Mouse (Mus musculus) layer of hippocampus, adult 9-11 months (tissue): ENCODE measurements around the gene Eif4g1.

Experiments
- DNase-seq: peaks from one replicate; pipeline ENCODE4 v3.0.0; 2022

Eif4g1 gene

DNA sequence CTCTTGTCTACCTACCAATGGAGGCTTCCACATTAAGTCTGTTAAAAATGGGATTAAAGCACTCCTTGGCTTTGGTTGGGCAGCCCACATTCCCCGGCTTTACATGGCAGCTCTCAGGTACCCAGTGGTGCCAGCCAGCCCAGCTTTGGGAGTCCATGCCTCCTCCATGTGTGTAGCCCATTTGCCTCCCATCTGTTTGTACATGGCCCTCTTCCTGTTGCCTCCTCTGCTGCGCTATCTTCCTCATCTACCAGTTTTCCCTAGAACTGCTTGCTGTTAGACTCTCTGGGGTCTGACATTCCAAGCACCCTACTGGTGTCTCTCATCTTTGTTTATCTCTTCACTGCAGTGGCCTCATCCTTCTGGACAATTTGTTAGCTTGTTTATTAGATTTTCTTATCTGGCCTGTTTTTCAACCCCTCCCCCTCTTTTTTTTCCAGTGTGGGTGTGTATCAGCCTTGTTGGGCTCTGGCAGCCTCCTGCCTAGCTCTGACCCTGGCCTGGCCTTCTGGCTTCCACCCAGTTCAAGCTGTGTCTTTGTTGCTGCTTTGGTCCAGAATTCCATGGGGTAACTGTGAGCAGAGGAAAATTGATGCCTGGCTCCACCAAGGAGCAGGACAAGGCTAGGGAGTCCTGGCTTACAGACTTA is 38.4 kb downstream of the Eif4g1 start:
- no peak for DNase-seq

DNA sequence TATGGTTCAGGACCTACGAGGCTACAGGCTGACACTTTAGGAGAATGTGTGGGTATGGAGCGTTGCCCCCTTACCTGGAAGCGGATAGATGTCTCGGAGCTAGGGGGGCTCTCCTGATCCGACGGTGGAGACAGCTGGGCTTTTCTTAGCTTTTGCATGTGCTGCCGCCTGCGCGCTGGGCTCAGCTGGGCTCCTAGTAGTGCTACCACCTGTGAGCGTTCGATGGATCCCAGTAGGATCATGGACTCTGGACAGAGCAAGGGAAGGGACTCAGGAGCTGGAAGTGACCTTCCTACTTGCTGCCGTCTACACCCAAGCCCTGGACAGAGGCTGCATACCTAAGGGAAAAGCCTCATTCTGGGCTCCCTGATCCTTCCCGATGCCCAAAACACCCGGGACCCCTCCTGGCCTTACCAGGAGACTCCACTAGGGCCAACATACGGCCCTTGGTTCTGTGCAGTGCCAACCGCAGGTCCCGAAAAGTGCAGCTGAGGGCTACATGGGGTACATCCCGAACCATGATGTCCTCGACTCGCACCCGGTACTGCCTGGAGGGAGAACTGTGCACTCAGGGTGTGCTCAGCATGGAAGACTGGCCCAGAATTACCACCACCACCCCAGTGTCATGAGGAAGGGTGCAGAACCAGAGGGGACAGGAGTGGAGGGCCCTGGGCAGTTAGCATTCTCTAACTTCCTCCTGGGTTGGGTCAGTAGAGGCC is 40.3 kb downstream of the Eif4g1 start:
- no peak for DNase-seq

- DNase-seq: no peak
Observed at GRCm38 (mm10) chr16:20708939-20709734, 41.0 kb downstream of the Eif4g1 start.

DNA sequence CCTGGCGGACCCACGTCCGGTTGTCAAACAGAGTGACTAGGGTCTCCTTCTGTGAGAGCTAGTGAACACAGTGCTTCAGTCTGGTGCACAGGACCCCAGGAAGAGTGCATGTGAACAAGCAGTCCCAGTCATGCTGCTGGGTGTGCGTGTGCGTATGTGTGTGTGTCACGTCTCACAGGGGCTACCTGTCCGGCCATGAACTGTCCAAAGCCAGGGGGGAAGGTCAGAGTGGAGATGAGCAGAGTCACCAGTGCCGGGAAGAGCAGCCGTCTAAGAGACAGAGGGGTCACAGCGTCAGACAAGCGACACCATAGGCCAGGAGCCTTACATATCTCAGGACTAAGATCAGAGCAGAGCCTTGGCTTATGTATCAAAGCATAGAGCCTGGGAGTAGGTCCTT is 42.3 kb downstream of the Eif4g1 start:
- DNase-seq: no peak

GRCm38 (mm10) chr16:20710810-20711209 is 42.7 kb downstream of the Eif4g1 start:
- no peak for DNase-seq

- DNase-seq: no peak
Observed at GRCm38 (mm10) chr16:20712190-20712589, 44.1 kb downstream of the Eif4g1 start.

- DNase-seq: no peak
Observed at GRCm38 (mm10) chr16:20712889-20713288, 44.8 kb downstream of the Eif4g1 start.

DNA sequence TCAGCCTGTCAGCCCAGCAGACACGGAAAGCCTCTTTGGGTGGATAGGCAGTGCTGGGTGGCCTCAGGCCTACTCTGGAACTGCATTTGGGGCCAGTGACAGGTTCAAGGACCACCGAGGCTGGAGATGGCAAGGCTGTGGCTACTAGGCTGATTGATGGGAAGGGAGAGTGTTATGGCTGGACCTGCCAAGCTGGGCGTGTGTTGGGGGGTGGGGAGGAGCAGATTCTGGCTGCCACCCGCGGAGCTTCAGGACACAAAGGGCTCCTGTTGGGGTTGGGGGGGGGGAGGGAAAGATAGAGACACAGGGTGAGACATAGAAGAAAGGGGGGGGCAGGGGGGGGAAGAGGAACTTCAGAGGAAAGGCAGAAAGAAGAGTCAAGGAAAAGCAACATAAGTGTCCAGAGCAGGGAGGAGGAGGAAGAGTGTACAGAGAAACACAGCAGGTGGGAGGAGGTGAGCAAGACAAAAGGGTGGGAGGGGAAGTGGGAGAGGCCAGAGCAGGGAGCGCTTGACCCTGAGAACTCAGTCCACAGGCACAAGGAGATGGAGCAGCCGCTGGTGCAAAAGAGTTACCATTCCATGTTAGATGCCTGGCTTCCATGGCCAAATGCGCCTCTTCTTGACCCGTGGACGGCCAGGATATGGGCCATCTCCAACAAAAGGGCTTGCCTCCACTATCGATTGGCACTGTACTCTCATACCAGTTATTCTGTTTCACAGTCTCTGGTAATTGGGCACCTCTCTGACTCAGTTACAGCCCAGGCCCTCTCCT is 46.4 kb downstream of the Eif4g1 start:
- no peak for DNase-seq

- no peak for DNase-seq
Observed at GRCm38 (mm10) chr16:20715161-20715560, 47.0 kb downstream of the Eif4g1 start.

GRCm38 (mm10) chr16:20715566-20715965 is 47.5 kb downstream of the Eif4g1 start:
- DNase-seq: no peak

DNA sequence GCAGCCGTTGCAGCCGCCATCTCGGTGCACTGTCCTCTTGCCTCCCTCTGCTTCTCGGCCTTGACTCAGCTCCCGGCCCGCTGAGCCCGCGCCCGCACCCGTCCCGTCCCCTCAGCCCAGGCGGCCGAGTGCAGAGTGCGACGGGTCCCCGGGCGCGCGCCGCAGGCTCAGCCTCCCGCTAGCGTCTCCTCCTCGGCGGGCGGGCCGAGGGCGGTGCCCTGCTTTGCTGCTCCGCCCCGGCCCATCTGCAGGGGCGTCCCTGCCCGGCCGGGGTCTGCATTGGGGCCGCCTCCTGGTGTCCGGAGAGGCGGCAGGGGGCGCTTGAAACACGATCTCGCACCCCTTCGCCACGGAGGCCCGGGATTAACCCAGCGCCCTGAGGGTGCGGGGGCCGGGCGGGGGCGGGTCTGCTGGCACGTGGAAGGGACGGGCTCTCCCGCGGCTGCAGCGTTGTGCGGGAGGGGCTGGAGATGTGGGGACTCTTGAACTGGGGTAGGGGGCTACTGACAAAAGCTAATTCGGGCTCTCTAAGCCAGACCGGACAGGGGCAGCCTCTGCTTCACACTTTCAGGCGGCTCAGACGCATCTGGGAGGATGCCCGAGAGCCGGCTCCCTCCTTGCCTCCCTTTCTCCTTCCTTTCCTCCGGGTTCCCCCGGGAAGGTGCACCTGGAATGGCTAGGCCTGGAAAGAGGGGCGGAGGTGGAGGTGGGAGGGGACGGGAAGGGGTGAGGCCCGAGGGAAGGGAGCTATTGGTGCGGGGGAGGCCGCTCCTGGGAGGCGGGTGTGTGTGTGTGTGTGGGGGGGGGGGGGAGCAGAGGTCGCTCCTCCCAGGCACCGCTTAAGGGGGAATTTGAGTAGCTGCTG is 48.1 kb downstream of the Eif4g1 start:
- DNase-seq: peak; percentile 82

DNA sequence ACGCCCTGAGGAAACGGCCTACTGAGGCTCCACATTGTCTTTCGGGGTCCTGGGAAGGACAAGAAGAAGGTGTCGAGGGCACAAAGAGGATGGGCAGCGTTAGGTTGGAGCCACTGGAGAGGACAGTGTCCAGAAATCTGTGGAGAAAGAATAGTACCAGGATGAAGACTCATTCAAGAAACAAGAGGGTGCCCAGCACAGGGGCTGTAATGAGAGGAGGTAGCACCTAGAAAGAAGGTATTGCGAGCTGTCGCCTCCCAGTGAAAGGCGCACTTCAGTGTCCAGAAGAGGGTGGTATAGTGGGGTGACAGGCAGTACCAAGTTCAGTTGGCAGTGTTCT is 48.7 kb downstream of the Eif4g1 start:
- DNase-seq: no peak

GRCm38 (mm10) chr16:20717181-20717977 is 49.3 kb downstream of the Eif4g1 start, which contains the start of the genes Polr2h and Clcn2:
Gene Polr2h (plus strand): TSS chr16:20717665.
Gene Clcn2 (minus strand): TSS chr16:20717746.
- DNase-seq: peak; percentile 98

DNA sequence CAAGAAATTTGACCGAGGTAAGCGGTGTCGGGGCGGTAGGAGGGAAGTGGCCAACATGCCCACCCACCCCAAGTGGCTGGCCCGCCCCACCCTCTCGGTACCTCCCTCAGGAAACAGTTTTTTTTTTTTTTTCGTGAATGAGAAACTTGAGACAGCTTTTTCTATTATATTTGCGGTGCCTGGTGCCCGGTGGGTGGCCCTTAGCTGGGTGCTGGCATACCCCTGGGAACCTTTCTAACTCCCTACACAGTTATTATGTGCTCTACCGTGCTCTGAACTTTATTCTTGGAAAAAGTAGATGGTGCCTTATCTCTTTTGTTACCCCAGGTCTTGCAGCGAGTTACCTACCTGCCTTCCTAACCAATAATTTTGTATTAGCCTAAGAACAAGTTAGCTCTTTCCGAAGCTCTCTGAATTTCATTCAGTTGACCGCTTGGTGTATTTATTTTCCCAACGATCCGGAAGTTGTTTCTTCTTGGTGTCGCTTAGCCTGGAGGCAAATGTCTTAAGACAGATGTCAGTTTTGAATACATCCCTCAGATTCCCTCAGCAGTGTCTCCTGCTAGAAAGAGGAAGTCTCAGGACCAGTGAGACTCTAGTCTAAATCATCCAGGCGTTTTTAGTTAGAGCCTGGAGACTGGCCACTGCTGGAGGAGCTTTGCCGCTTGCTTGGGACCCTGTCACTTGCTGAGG is 50.0 kb downstream of the Eif4g1 start:
- DNase-seq: no peak

- DNase-seq: no peak
Observed at GRCm38 (mm10) chr16:20721808-20722207, 53.7 kb downstream of the Eif4g1 start.

DNA sequence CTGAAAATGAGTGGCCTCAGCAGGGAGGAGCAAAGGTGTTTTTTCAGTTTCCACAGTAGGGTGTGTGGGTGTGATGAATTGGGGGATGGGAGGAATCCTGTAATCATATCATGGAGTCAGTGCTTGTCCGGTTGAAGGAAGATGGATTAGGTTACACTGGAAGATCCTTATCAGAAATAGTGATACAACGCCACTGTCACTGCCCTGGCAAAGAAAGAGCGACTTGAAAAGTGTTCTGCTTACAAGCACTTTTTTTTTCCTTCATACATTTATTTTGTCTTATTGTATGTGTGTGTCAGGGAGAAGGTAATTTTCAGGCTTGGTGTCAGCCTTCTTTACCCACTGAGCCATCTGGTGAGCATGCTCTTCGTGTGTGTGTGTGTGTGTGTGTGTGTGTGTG is 54.6 kb downstream of the Eif4g1 start:
- DNase-seq: no peak

- no peak for DNase-seq
Observed at GRCm38 (mm10) chr16:20723247-20723646, 55.1 kb downstream of the Eif4g1 start.

DNA sequence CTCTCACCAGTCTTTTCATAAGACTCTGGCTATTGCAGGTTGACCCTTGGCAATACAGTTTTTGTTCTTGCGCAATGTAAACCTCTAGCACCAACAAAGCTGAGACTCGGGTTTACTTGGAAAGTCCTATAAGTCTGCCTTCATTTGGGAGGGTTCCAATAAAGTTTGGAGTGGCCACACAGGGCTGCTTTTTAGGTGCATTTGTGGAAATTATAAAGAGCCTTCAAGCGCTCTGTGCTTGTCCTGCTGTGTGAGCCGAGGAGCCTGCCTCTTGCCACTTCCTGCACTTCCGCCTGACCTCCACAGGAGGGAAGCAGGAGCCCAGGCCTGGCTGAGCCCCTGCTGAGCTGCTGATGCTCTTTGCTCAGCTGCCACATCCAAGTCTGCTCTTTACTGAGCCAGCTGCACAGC is 56.2 kb downstream of the Eif4g1 start:
- no peak for DNase-seq

DNA sequence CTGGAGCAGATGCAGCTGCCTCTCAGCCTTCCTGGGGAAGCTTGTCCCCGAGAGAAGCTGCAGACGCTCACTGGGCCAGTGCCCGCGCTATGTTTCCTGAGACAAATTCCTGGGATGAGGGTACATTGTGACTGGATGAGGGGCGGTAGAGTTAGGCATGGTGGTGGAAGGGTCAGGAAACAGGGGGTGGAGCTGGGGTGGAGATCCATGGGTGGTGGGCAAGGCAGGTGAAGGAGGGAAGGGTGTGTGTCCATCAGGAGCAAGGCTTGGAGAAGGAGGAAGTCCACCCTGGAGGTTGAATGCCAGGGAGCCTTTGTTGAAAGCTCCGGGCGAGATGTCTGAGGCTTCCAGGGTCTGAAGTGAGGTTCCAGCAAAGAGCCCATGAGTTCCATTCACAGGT is 57.2 kb downstream of the Eif4g1 start:
- DNase-seq: no peak

GRCm38 (mm10) chr16:20725750-20726149 is 57.6 kb downstream of the Eif4g1 start:
- no peak for DNase-seq

DNA sequence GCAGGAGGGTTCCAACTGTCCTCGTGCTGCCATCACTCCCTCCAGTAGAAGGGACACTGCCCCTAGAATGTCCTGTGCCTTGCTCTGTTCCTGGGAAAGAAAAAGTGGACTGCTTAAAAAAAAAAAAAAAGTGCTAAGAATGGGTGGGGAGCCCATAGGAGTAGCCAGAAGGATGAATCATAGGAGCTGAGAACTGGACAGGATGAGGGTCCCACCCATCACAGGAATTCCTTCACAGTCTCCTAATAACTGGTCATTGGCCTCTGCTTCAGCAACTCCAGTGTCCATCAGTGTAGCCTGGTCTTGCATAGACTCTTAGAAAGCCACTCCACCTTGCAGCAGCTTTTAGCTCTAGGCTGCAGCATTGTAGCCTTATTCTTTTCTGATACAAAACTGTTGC is 58.3 kb downstream of the Eif4g1 start:
- DNase-seq: no peak
